30 mouse cellular contexts compared by ENCODE assay signal in genomic region chr5:136692784-136693183, GRCm38 (mm10). TPM values are rescaled to one million over a fixed set of nuclear protein-coding genes. Genes with fewer than 3 reads are reported as not detected.
DNase-seq lines count a peak whose midpoint lies in the region; ATAC-seq lines count a peak whose summit lies in the region.
"Had no signal": no experiment of that assay in that cellular context is flagged by ENCODE, and none has a peak within 500 bp of the region (broad histone marks: within the 10 kb centered on the region; RNA-seq: fewer than 3 reads in every experiment).

Myl10 (plus strand) TSS chr5:136693146.

- H3K27me3 ChIP-seq in heart, embryonic 16.5 days (ENCODE audit: control insufficient read depth, insufficient read depth, low read length), result no peaks in the 10 kb centered on the region
- H3K27me3 ChIP-seq in heart, embryonic 11.5 days (ENCODE audit: control insufficient read depth, insufficient read depth, low read length), result no peaks in the 10 kb centered on the region
- H3K27me3 ChIP-seq: forebrain, embryonic 13.5 days; hindbrain, embryonic 12.5 days; hindbrain, embryonic 15.5 days had no signal

- H3K27ac ChIP-seq in heart, embryonic 16.5 days (ENCODE audit: low read length), result peak within 1 kb of the TSS; percentile 18; the same call in 1 of the 2 replicates
- no peak within 1 kb of the TSS for H3K27ac ChIP-seq in heart, embryonic 11.5 days (ENCODE audit: low read depth, low read length)
- H3K27ac ChIP-seq: forebrain, embryonic 10.5 days; forebrain, embryonic 13.5 days; gastrocnemius, adult 2 months; heart, embryonic 15.5 days; hindbrain, embryonic 12.5 days; hindbrain, embryonic 15.5 days had no signal

- peak; percentile 35 for DNase-seq in thymus, postnatal 0 days (ENCODE audit: low spot score)
- DNase-seq in thymus, adult 18-20 months, result no peak
- DNase-seq in naive thymus-derived CD4-positive, alpha-beta T cell, adult 2 months (ENCODE audit: low read depth), result peak; percentile 46
- no peak for DNase-seq in layer of hippocampus, adult 9-10 months (ENCODE audit: low spot score)
- DNase-seq in adrenal gland, postnatal 36 days, result no peak
- DNase-seq: adrenal gland, adult 8-10 months; adrenal gland, postnatal 25 days; cerebellum, adult 18-20 months; cerebellum, adult 9-10 months; cerebellum, postnatal 14 days; gastrocnemius, postnatal 14 days; heart, adult 11 months; heart, postnatal 14 days; heart, postnatal 4 days had no signal

- no peaks in the 10 kb centered on the region for H3K9me3 ChIP-seq in heart, embryonic 16.5 days (replicated peaks; ENCODE audit: control insufficient read depth, low read length)
- no peaks in the 10 kb centered on the region for H3K9me3 ChIP-seq in heart, embryonic 11.5 days (replicated peaks; ENCODE audit: control insufficient read depth, low read length)
- H3K9me3 ChIP-seq: forebrain, embryonic 10.5 days; forebrain, embryonic 13.5 days; heart, embryonic 12.5 days; heart, embryonic 15.5 days; hindbrain, embryonic 12.5 days; hindbrain, embryonic 15.5 days had no signal

- H3K4me2 ChIP-seq in heart, embryonic 16.5 days (ENCODE audit: low read depth, low read length), result no peak within 1 kb of the TSS
- no peak within 1 kb of the TSS for H3K4me2 ChIP-seq in heart, embryonic 11.5 days
- H3K4me2 ChIP-seq: forebrain, embryonic 13.5 days; heart, embryonic 12.5 days; heart, embryonic 15.5 days; hindbrain, embryonic 12.5 days; hindbrain, embryonic 15.5 days had no signal

- no peak for ATAC-seq in heart, embryonic 16.5 days (replicated peaks; ENCODE audit: extremely low read depth, insufficient read depth, low FRiP score)
- ATAC-seq in heart, embryonic 11.5 days (replicated peaks; ENCODE audit: insufficient number of reproducible peaks, low FRiP score, low TSS enrichment), result no peak
- ATAC-seq: activated CD4-positive, CD25-positive, alpha-beta regulatory T cell, adult 4 months; forebrain, embryonic 13.5 days; forebrain, embryonic 16.5 days had no signal

- no peaks in the 10 kb centered on the region for H3K4me1 ChIP-seq in heart, embryonic 16.5 days (ENCODE audit: control insufficient read depth, insufficient read depth, low read length)
- no peaks in the 10 kb centered on the region for H3K4me1 ChIP-seq in heart, embryonic 11.5 days (ENCODE audit: control insufficient read depth, insufficient read depth, low read length)
- H3K4me1 ChIP-seq: forebrain, embryonic 13.5 days; heart, embryonic 12.5 days; heart, embryonic 15.5 days; hindbrain, embryonic 12.5 days; hindbrain, embryonic 15.5 days had no signal

- no peaks in the 10 kb centered on the region for H3K36me3 ChIP-seq in heart, embryonic 16.5 days (ENCODE audit: control insufficient read depth, insufficient read depth)
- H3K36me3 ChIP-seq in heart, embryonic 11.5 days (ENCODE audit: control insufficient read depth, insufficient read depth, low read length), result no peaks in the 10 kb centered on the region
- H3K36me3 ChIP-seq: forebrain, embryonic 10.5 days; heart, embryonic 12.5 days; heart, embryonic 15.5 days; hindbrain, embryonic 12.5 days; hindbrain, embryonic 15.5 days had no signal

- H3K9ac ChIP-seq in heart, embryonic 16.5 days (ENCODE audit: low read length), result no peak within 1 kb of the TSS
- H3K9ac ChIP-seq in heart, embryonic 11.5 days (ENCODE audit: low read depth, low read length), result no peak within 1 kb of the TSS
- H3K9ac ChIP-seq: forebrain, embryonic 13.5 days; heart, embryonic 12.5 days; heart, embryonic 15.5 days; hindbrain, embryonic 12.5 days; hindbrain, embryonic 15.5 days had no signal

- 74% methylated on average over 4 of the region's 4 CpGs for WGBS in heart, embryonic 16.5 days
- WGBS in heart, embryonic 11.5 days (ENCODE audit: insufficient replicate concordance), result 86% methylated on average over 4 of the region's 4 CpGs

- no peak within 1 kb of the TSS for H3K4me3 ChIP-seq in heart, embryonic 16.5 days (ENCODE audit: low read length)
- H3K4me3 ChIP-seq in heart, embryonic 11.5 days (ENCODE audit: low read depth, low read length), result no peak within 1 kb of the TSS
- H3K4me3 ChIP-seq: forebrain, embryonic 10.5 days; forebrain, embryonic 13.5 days; gastrocnemius, adult 2 months; heart, embryonic 12.5 days; heart, embryonic 15.5 days; hindbrain, embryonic 12.5 days; hindbrain, embryonic 15.5 days had no signal

RNA-seq across cellular contexts. Expression of gene Myl10, which starts in this region (rescaled TPM):
- 2.6 and 5.1 TPM in 2 replicates for polyA plus RNA-seq in heart, embryonic 16.5 days (2015; fragmentation: Nextera tagmentation; extraction: Ambion mirVana)
- polyA plus RNA-seq in heart, embryonic 11.5 days (2014; fragmentation: Nextera tagmentation; extraction: Ambion mirVana), result not detected in 2 replicates
- 21.7 and 24.2 TPM in 2 replicates for polyA plus RNA-seq in thymus, postnatal 0 days (2015; fragmentation: Nextera tagmentation; extraction: Ambion mirVana)
- not detected for total RNA-seq in adrenal gland, postnatal 36 days (2021)
- total RNA-seq: adrenal gland, adult 8-10 months; adrenal gland, postnatal 25 days; ES-E14; heart, adult 8-10 months; heart, postnatal 14 days; heart, postnatal 4 days had no signal
- polyA plus RNA-seq: embryonic facial prominence, embryonic 11.5 days; embryonic facial prominence, embryonic 14.5 days; forebrain, embryonic 10.5 days; forebrain, embryonic 13.5 days; forebrain, embryonic 16.5 days; frontal cortex, adult 2 months; heart, embryonic 12.5 days; hindbrain, embryonic 12.5 days; hindbrain, embryonic 15.5 days had no signal

Comparison
In these comparisons a context has a peak if more than half of its experiments do, and no peak if none do; other contexts are left out.
1. DNase-seq: peak in thymus, postnatal 0 days (single experiment) and naive thymus-derived CD4-positive, alpha-beta T cell, adult 2 months (single experiment); none in thymus, adult 18-20 months (0 of 2), layer of hippocampus, adult 9-10 months (single experiment) and adrenal gland, postnatal 36 days (0 of 2).